Mouse (Mus musculus): ENCODE measurements around the gene Nbr1.
"Not testable (repeated sequence)": the region's sequence is repeated elsewhere in the genome, so short reads cannot be mapped to it uniquely, and the experiment has no call there.

- TF ChIP-seq CTCF (IDR thresholded peaks at IDR 0.05; ENCODE audit: low read depth, low read length); POLR2A (IDR thresholded peaks at IDR 0.05; ENCODE audit: borderline replicate concordance, low read depth, low read length): not testable (repeated sequence)
Measured at GRCm38 (mm10) chr11:101607134-101607533, 55.2 kb downstream of the Nbr1 start.
